Mouse (Mus musculus): Measurements from ENCODE around the gene Tmem132b. TPM values are rescaled to one million over a fixed set of nuclear protein-coding genes. Genes with fewer than 3 reads are reported as not detected.

Tmem132b gene
- total RNA-seq, 2 experiments from 2014 or later = 0.03 to 0.24 TPM

DNA sequence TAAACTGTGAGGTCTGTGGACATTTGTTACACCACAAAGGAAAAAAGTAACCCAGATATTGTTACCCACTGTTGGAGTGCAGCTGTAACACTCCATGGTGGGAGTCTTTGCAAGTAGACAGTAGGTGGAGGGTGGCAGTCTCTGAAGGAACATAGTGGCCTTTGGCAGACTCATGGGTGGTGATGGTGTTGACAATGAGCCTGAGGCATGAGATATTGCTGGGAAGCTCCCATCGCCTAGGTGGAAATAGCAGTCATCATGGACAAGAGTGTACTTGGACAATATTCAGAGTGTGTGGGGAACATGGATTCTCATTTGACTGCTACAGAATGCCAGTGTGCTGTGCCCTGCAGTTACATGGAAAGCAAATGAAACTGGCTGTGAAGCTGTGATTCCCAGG is 248.8 kb downstream of the Tmem132b start:
- no peak for DNase-seq

- DNase-seq = no peak
Observed at GRCm38 (mm10) chr5:125792643-125793042, 261.1 kb downstream of the Tmem132b start.

DNA sequence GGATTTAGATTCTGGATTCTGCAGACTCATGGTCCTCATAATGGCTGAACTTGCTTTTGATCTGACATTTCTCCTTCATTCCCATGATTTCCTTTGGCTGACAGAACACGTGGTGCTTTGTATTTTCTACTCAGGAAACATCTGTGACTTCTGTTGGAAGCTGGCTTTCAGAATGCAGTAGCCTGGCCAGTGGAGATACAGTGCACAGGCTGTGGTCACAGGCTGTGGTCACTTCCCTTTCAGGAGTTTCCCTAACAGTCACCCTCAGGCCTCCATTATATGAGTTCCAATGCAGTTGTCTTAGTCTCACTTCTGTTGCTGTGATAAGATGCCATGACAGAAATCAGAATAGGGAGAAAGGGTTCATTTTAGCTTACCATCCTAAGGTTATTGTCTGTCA is 262.7 kb downstream of the Tmem132b start:
- DNase-seq = no peak

DNA sequence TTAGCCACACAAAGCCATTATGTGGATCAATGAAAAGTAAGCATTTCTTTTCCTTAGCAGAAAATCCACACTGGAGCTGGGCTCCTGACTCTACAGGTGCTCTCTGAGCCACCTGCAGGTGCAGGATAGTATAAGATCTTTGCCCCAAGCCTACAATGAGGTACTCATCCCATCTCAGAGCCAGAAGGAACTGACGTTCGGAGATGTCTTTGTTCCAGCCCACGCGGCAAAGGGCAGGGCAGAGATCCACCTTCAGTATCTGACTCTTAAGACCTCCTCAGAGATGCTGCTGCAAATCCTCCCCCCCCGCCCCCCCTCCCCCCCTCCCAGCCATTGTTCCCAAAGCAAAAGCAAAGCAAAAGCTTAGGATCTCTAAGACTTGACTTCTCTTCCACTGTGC is 268.0 kb downstream of the Tmem132b start:
- no peak for DNase-seq

GRCm38 (mm10) chr5:125800025-125800424 is 268.5 kb downstream of the Tmem132b start:
- DNase-seq = no peak

DNA sequence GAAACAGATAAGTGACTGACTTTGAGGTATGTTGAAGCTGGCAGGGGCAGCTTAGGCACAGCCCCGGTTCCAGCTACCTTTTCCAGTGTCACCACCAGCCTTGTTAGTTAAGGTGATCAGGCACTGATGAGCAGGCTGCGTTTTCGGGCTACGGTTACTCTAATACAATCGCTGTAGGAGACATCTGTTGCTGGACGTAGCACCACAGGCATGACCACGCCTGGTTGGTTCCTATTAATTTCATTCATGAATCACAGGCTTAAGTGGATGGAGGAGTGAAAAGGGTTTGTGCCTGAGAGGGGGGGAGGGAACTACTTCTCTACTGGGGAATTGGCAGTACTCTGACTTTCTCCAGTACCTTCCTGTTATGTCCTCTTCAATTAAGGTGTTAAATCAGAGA is 271.2 kb downstream of the Tmem132b start:
- DNase-seq = no peak

DNA sequence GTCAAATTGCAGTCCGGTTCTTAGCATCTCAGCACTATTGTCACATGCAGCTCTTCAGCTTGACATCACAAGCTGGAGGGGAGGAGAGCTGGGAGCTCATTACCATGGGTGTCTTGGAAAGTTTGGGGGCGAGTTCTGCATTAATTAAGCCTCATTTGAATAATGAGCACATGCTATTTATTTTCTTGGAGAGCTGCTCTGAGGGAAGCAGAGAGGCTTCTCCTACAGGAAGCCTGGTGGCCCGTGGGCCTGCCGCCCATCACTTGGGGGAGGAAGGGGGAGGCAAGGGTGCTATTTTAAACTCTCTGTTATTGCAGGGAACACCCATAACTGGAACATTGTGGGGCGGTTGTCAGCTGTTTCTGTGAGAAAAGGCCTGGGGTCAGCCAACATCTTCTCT is 273.8 kb downstream of the Tmem132b start:
- no peak for DNase-seq

DNA sequence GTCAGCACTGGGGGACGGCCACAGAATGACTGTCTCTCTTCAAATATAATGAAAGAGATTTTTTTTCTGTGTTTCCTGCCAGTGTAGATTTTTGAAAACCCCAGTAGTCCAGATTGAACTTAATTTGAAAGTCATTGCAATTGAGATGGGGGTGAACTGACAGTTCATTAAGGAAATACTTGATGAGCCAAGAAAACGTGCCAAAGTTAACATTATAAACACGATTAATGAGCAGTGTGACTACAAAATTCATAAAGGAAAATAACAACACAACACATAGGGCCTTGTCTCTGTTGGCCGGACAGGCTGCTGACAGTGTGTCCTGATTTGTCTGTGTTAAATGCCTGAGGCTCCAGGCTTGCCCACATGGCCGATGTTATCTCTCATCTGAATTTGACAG is 276.3 kb downstream of the Tmem132b start:
- no peak for DNase-seq

- DNase-seq = no peak
Observed at GRCm38 (mm10) chr5:125829342-125829741, 297.8 kb downstream of the Tmem132b start.

GRCm38 (mm10) chr5:125835890-125836289 is 304.3 kb downstream of the Tmem132b start:
- DNase-seq = no peak

- DNase-seq = no peak
Observed at GRCm38 (mm10) chr5:125836761-125837160, 305.2 kb downstream of the Tmem132b start.

Other genes starting within 250 kb of the Tmem132b start
- gene Scarb1, start 190.7 kb upstream of the Tmem132b start, total RNA-seq (2021) = 10 to 100 TPM; 11.7 to 25.2 TPM
- not detected for gene Gm10382, start 142.5 kb upstream of the Tmem132b start, total RNA-seq (2021)
- gene Ubc, start 141.6 kb upstream of the Tmem132b start, total RNA-seq (2021) = 1,000 to 10,000 TPM in 1 of 2 experiments, 100 to 1,000 TPM in 1; 606 to 1,413 TPM
- 1 to 10 TPM; 3.6 to 3.8 TPM for gene Dhx37, start 97.7 kb upstream of the Tmem132b start, total RNA-seq (2021)
- gene Bri3bp, start 90.2 kb upstream of the Tmem132b start, total RNA-seq (2021) = 1 to 10 TPM; 3.5 to 4.7 TPM
- gene Aacs, start 56.0 kb upstream of the Tmem132b start, total RNA-seq (2021) = 1 to 10 TPM; 3.3 to 4.8 TPM